Mouse (Mus musculus) cerebellum, adult 11 months (tissue): ENCODE measurements around the gene Gpr149.

Source experiments
- DNase-seq: peaks from one replicate; pipeline ENCODE4 v3.0.0; 2022

Gpr149 gene

GRCm38 (mm10) chr3:62604973-62605372, at the start of gene Gpr149:
Gene Gpr149, minus strand, starts transcription at chr3:62605140.
- DNase-seq = no peak

GRCm38 (mm10) chr3:62650551-62650950, 45.6 kb upstream of the Gpr149 start:
- DNase-seq = no peak

- no peak for DNase-seq
Observed at GRCm38 (mm10) chr3:62610861-62611260, 5.9 kb upstream of the Gpr149 start.

- DNase-seq = no peak
Observed at GRCm38 (mm10) chr3:62605931-62606330, 991 bp upstream of the Gpr149 start.

GRCm38 (mm10) chr3:62604047-62604391, 921 bp downstream of the Gpr149 start:
- no peak for DNase-seq

GRCm38 (mm10) chr3:62603231-62604046, 1.5 kb downstream of the Gpr149 start:
- DNase-seq = no peak

GRCm38 (mm10) chr3:62602466-62602865, 2.5 kb downstream of the Gpr149 start:
- no peak for DNase-seq

- DNase-seq = no peak
Observed at GRCm38 (mm10) chr3:62594842-62595241, 10.1 kb downstream of the Gpr149 start.

GRCm38 (mm10) chr3:62585072-62585471, 19.9 kb downstream of the Gpr149 start:
- DNase-seq = no peak

GRCm38 (mm10) chr3:62527593-62527992, 77.3 kb downstream of the Gpr149 start:
- DNase-seq = no peak

- DNase-seq = no peak
Observed at GRCm38 (mm10) chr3:62527160-62527559, 77.8 kb downstream of the Gpr149 start.

- no peak for DNase-seq
Observed at GRCm38 (mm10) chr3:62507206-62507647, 97.7 kb downstream of the Gpr149 start.

GRCm38 (mm10) chr3:62506488-62507205, 98.3 kb downstream of the Gpr149 start, which contains the start of gene Dhx36:
Gene Dhx36, minus strand, starts transcription at chr3:62507004.
- peak; percentile 93 for DNase-seq

GRCm38 (mm10) chr3:62505166-62505900, 99.6 kb downstream of the Gpr149 start:
- no peak for DNase-seq

- DNase-seq = no peak
Observed at GRCm38 (mm10) chr3:62499327-62499726, 105.6 kb downstream of the Gpr149 start.

- DNase-seq = no peak
Observed at GRCm38 (mm10) chr3:62492568-62492967, 112.4 kb downstream of the Gpr149 start.

- DNase-seq = no peak
Observed at GRCm38 (mm10) chr3:62484340-62484739, 120.6 kb downstream of the Gpr149 start.
